Mouse (Mus musculus) stomach, embryonic 16.5 days (tissue): Measurements from ENCODE around the gene Ankrd54. TPM values are rescaled to one million over a fixed set of nuclear protein-coding genes. Genes with fewer than 3 reads are reported as not detected.

Source experiments
- ATAC-seq: fragments of 200-750 bp; cut with Nextera tagmentation; 2 replicates; pipeline ENCODE4 v1.8.0; 2017; ENCODE audit warnings: moderate number of reproducible peaks, moderate TSS enrichment; ENCODE audit not compliant: insufficient read depth, low FRiP score
- H3K27ac ChIP-seq: fragments of 300-500 bp; sonication (generic); 2 replicates; pipeline ENCODE4 v1.5.1; 2014; ENCODE audit warnings: low read length
- H3K27me3 ChIP-seq: fragments of 300-500 bp; sonication (generic); 2 replicates; pipeline ENCODE4 v1.6.1; 2014; ENCODE audit warnings: low read length, control low read depth, mixed read lengths; ENCODE audit not compliant: control insufficient read depth, insufficient read depth
- H3K36me3 ChIP-seq: fragments of 300-500 bp; sonication (generic); 2 replicates; pipeline ENCODE4 v1.6.1; 2014; ENCODE audit warnings: low read length; ENCODE audit not compliant: control insufficient read depth, insufficient read depth
- H3K4me1 ChIP-seq: fragments of 300-500 bp; sonication (generic); 2 replicates; pipeline ENCODE4 v1.6.1; 2014; ENCODE audit warnings: low read length, control low read depth, mixed read lengths; ENCODE audit not compliant: control insufficient read depth, insufficient read depth
- H3K4me2 ChIP-seq: fragments of 300-500 bp; sonication (generic); 2 replicates; pipeline ENCODE4 v1.6.1; 2014; ENCODE audit warnings: low read depth, low read length, mixed read lengths
- H3K4me3 ChIP-seq: fragments of 300-500 bp; sonication (generic); replicated peaks from 2 replicates; pipeline ENCODE4 v1.5.1; 2014; ENCODE audit warnings: mild to moderate bottlenecking, low read length
- H3K9ac ChIP-seq: fragments of 300-500 bp; sonication (generic); 2 replicates; pipeline ENCODE4 v1.6.1; 2014; ENCODE audit warnings: low read length
- H3K9me3 ChIP-seq: fragments of 300-500 bp; sonication (generic); replicated peaks from 2 replicates; pipeline ENCODE4 v1.6.1; 2016; ENCODE audit warnings: low read length, control low read depth; ENCODE audit not compliant: control insufficient read depth
- WGBS: fragments of 180-500 bp; shearing (Covaris S2); extraction: QIAGEN DNeasy Blood & Tissue Kit; methylation state at CpG from one replicate; pipeline ENCODE4 v1.1.7; 2014; 5-methylcytosine and 5-hydroxymethylcytosine counted together
- polyA plus RNA-seq: library from polyadenylated mRNA; unstranded; fragments of >200 nt; fragmentation: Nextera tagmentation; extraction: Ambion mirVana; gene quantifications from 2 replicates; pipeline ENCODE4 v1.2.1, GENCODE M21; 2015

The Ankrd54 gene
- polyA plus RNA-seq, 1 experiment from 2014 or later, result 35.8 TPM

DNA sequence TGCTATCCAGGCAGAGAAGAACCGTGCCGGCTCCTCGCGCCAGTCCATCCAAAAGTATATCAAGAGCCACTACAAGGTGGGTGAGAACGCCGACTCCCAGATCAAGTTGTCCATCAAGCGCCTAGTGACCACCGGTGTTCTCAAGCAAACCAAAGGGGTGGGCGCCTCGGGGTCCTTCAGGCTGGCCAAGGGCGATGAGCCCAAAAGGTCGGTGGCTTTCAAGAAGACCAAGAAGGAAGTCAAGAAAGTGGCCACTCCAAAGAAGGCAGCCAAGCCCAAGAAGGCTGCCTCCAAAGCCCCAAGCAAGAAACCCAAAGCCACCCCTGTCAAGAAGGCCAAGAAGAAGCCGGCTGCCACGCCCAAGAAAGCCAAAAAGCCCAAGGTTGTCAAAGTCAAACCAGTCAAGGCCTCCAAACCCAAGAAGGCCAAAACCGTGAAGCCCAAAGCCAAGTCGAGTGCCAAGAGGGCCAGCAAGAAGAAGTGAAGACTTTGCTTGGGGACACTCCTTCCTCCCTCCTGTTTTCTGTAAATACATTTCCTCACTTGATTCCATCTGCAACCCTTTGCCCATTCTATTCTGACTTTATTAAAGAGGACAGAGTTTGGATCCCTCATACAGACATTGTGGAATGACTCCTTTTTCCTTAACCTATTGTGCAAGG is 33.7 kb downstream of the Ankrd54 start:
- peak overlapping the region; percentile 98 for H3K9ac ChIP-seq
- no peak; the same call in 1 of the 2 replicates for ATAC-seq
- 15% methylated on average over 16 of the region's 16 CpGs for WGBS

DNA sequence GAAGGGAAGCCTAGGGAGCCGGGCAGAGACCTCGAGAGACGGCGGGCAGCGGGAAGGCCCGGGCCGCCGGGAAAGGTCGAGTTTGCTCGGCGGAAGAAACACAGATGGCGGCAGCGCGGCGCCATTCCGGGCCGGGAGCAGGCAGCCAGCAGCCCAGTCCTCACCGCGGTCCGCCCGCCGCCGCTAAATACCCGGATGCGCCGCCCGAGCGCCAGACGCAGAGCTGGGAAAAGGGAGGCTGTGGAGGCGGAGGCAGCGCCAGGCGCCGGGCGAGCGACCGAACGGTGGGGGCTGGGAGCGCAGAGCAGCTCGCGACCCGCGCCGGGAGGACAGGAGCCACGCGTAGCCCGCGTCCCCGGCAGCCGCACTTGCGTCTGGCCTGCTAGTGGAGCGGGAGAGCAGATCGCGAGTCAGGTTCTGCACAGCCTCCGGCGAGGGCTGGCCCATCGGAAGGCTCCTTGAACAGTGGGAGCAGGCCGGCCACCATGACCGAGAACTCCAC is 34.4 kb downstream of the Ankrd54 start, which contains the start of gene H1f0:
TSS of gene H1f0 (plus strand) at position 214 of the 502 bp plus-strand sequence.
- H3K27me3 ChIP-seq, result no peaks in the 10 kb centered on the region
- H3K4me3 ChIP-seq, result peak within 1 kb of the TSS; percentile 85
- peak within 1 kb of the TSS; percentile 94 for H3K4me2 ChIP-seq
- peak within 1 kb of the TSS; percentile 96 for H3K27ac ChIP-seq
- H3K4me1 ChIP-seq, result peaks cover 31% of the 10 kb centered on the region
- WGBS, result 0% methylated on average over 58 of the region's 58 CpGs
- peak within 1 kb of the TSS; percentile 98 for H3K9ac ChIP-seq
- peak; percentile 74; the same call in 1 of the 2 replicates for ATAC-seq
- H3K36me3 ChIP-seq, result no peaks in the 10 kb centered on the region
- H3K9me3 ChIP-seq, result no peaks in the 10 kb centered on the region

More for the DNA sequence above, 33.7 kb downstream of the Ankrd54 start:
- Histone ChIP-seq H3K4me2 (peak overlapping the region; percentile 94), H3K27ac (peak overlapping the region; percentile 96), H3K4me3 (peak overlapping the region; percentile 85), H3K4me1 (peaks cover 31% of the 10 kb centered on the region), H3K9me3 (no peaks in the 10 kb centered on the region), H3K27me3 (no peaks in the 10 kb centered on the region), H3K36me3 (no peaks in the 10 kb centered on the region)

DNA sequence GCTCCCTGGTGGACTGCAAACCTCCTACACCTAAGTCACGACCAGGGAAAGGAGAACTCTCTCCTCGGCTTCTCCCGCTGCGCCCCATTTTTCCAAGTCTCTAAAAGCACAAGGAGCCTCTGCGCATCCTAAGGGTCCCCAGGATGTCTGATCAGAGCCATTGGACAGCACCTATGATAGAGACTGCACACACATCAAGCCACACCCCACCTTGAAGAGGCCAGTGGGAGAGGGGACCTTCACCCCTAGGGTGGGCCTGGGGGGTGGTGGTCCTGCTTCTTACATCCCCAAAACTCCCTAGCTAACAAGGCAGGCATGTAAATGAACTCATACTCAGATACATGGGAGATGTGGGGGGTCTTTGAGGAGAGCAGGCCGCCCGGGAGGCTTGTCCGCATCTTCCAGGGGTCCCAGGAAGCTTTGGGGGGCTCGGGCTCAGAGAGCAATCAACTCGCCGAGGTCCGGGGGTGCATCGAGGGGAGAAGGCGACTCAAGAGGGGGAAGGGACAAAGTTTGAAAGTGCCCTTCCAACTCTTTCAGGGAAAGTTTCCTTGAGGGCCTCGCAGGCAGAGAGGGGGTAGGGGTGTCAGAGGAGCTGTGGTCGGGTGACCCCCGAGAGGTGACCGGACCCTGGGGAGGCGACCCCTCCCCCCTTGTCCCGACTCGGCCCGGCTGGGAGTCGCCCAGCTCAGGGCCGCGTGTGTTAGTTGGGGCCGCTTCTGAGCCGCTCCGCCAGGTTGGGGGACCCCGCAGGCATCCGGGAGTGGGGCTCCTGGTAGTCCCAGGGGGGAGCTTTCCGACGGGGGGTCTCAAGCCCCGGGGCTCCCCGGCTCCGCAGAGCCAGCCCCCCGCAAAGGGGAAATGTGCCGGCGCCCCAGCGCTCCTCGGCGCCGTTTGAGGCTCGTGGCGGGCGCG is 35.1 kb downstream of the Ankrd54 start:
- Histone ChIP-seq H3K36me3 (no peaks in the 10 kb centered on the region), H3K27ac (peak overlapping the region; percentile 96), H3K4me2 (peak overlapping the region; percentile 94), H3K9ac (peak overlapping the region; percentile 98), H3K4me3 (peak overlapping the region; percentile 85), H3K4me1 (peaks cover 29% of the 10 kb centered on the region), H3K9me3 (no peaks in the 10 kb centered on the region), H3K27me3 (no peaks in the 10 kb centered on the region)
- ATAC-seq, result no peak
- WGBS, result 5% methylated on average over 46 of the region's 46 CpGs

DNA sequence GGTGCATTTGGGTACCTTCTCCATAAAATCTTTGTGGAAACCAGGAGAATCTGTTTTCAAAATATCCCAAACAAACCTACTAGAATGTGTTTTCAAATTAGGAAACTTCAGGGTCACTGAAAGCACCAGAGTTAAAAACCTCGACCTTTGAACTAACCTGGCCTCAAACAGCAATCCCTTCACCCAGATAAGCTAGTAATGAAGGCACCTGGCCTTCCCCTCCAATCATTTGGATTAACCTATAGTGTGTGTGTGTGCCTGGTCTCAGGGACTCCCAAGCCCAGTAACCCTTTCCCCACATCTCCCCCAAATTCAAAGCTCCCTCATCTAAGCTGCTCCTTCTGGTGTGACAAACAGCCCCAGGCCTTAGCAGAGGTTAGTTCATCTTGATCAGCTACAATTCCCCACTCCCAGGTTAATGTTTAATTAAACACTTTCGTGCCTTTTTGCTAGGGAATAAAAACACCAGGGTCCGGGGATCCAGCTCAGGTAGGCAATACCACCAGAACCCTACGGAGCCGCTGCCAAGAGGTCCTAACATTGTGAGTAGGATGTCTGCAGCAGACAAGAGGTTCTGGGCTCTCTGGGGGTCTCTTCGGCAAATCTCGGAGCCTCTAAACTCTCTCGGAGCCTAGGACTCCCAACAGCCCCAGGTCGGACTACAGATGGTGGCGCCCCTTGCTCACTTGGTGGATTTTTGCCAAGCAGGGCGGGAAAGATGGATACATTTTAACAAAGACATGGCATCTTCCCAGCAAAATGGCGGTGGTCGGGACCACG is 36.0 kb downstream of the Ankrd54 start:
- H3K4me2 ChIP-seq, result peak overlapping the region; percentile 94
- peak overlapping the region; percentile 98 for H3K9ac ChIP-seq
- ATAC-seq, result no peak
- H3K36me3 ChIP-seq, result no peaks in the 10 kb centered on the region
- H3K9me3 ChIP-seq, result no peaks in the 10 kb centered on the region
- peaks cover 26% of the 10 kb centered on the region; the same call in 1 of the 2 replicates for H3K4me1 ChIP-seq
- peak overlapping the region; percentile 53; the same call in 1 of the 2 replicates for H3K27ac ChIP-seq
- 39% methylated on average over 14 of the region's 14 CpGs for WGBS
- H3K27me3 ChIP-seq, result no peaks in the 10 kb centered on the region
- H3K4me3 ChIP-seq, result peak overlapping the region; percentile 85

DNA sequence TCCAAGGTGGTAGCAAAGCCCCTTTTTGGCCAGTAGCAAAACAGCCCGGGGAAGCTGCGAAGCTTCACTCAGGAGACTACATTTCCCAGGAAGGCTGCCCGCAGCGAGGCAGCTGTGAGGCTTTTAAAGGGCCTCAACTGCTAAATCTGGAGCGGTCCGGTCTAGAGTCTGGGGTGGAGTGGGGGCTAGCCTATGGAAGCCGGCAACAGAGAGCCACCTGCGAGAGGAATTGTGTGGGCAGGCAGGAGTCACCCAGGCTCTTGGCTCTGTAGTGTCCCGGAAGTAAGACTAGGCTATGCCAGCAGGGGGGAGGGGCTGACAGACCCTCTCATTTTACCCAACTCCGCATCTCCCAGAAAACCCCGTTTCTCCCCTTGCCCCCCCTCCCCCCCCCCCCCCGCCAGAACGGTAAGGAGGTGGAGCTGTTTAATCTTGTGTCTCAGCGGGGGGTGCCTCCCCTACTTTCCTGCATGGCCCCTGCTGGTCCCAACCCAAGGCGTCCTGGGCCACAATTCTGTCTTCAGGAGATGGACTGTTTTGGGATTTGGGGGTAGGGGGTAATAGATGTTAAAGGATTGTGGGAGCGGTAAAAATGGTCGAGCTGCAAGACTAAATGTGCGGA is 36.9 kb downstream of the Ankrd54 start:
- peaks cover 20% of the 10 kb centered on the region; the same call in 1 of the 2 replicates for H3K4me1 ChIP-seq
- peak overlapping the region; percentile 63 for H3K9ac ChIP-seq
- H3K4me2 ChIP-seq, result peak overlapping the region; percentile 17
- no peak overlapping the region for H3K4me3 ChIP-seq
- ATAC-seq, result no peak
- H3K9me3 ChIP-seq, result no peaks in the 10 kb centered on the region
- no peak overlapping the region for H3K27ac ChIP-seq
- H3K36me3 ChIP-seq, result no peaks in the 10 kb centered on the region
- 14% methylated on average over 16 of the region's 18 CpGs for WGBS
- no peaks in the 10 kb centered on the region for H3K27me3 ChIP-seq

DNA sequence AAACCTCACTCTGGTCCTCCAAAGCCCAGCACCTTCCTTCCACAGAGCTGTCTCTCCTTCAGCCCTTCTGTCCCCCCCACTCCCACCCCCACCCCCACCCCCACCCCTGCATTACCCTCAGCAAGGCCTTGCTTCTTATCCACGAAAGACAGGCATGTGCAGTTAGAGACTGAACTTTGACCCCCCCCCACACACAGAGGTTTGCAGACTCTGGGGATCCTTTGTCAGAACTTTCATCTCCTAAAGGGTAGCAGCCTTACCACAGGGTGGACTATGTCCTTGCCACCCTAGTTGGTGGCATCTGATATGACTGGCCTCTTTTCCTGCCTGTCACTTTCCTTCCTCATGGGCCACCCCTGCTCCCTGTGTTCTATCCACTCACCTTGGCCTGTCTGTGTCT is 39.3 kb downstream of the Ankrd54 start:
- Histone ChIP-seq H3K9me3 (no peaks in the 10 kb centered on the region), H3K27ac (no peak overlapping the region), H3K4me3 (no peak overlapping the region), H3K27me3 (no peaks in the 10 kb centered on the region), H3K9ac (0 out of 2 replicates have a peak overlapping the region, but pooled peaks have one; percentile 31), H3K4me1 (peaks cover 20% of the 10 kb centered on the region; the same call in 1 of the 2 replicates), H3K36me3 (no peaks in the 10 kb centered on the region), H3K4me2 (no peak overlapping the region)
- WGBS, result 50% methylated on average over 1 of the region's 1 CpGs
- no peak for ATAC-seq

DNA sequence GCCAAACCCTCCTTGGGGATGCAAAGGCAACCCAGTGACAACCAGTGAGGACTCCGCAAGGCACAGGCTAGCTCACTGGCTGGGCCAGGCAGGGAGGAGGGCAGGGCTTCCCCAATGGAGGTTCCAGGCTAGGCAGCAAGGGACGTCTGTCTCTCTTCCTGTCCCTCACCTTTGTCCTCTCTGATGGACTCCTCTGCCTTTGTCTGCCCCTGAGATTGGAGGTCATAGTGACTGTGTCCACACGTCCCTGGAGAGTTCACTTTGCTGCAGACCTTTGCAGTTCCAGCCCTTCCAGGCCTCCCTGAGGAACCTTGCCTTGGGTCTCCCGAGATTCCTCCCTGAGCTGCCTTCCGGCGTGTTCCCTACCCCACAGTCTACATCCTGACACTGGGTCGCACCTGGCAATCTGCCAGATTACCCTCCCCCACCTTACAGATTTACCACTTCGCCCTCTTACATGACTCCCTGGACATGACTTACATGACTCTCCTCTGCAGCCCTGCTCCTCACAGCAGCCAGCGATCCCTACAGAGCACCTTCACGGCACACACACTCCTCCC is 39.9 kb downstream of the Ankrd54 start:
- 47% methylated on average over 10 of the region's 10 CpGs for WGBS
- Histone ChIP-seq H3K4me3 (no peak overlapping the region), H3K4me2 (no peak overlapping the region), H3K9me3 (no peaks in the 10 kb centered on the region), H3K9ac (0 out of 2 replicates have a peak overlapping the region, but pooled peaks have one; percentile 31), H3K27ac (no peak overlapping the region), H3K36me3 (no peaks in the 10 kb centered on the region), H3K27me3 (no peaks in the 10 kb centered on the region), H3K4me1 (peaks cover 20% of the 10 kb centered on the region; the same call in 1 of the 2 replicates)
- no peak for ATAC-seq

DNA sequence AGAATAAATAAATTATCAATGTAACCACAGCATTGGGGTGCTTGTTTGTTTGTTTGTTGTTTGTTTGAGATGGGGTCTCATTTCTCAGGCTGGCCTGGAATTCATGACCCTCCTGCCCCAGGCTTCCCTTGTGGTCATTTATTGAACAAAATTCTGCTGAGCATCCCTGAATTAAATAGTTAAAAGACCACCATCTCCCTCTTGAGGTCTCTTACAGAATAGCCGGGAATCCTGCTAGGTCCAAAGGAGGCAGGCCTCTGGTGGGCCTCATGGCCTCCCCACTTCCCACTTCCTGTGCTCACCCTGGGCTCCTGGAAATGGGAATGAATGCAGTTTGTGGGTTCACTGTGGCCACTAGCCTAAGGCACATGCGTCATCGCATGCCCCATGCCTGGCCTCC is 43.8 kb downstream of the Ankrd54 start:
- Histone ChIP-seq H3K4me3 (no peak overlapping the region), H3K4me2 (no peak overlapping the region), H3K4me1 (no peaks in the 10 kb centered on the region), H3K9ac (peak overlapping the region; percentile 37; the same call in 1 of the 2 replicates), H3K36me3 (no peaks in the 10 kb centered on the region), H3K9me3 (no peaks in the 10 kb centered on the region), H3K27ac (no peak overlapping the region), H3K27me3 (no peaks in the 10 kb centered on the region)
- ATAC-seq, result no peak
- 54% methylated on average over 3 of the region's 3 CpGs for WGBS
